8 mouse cellular contexts compared by ENCODE assay signal in the genomic region with DNA sequence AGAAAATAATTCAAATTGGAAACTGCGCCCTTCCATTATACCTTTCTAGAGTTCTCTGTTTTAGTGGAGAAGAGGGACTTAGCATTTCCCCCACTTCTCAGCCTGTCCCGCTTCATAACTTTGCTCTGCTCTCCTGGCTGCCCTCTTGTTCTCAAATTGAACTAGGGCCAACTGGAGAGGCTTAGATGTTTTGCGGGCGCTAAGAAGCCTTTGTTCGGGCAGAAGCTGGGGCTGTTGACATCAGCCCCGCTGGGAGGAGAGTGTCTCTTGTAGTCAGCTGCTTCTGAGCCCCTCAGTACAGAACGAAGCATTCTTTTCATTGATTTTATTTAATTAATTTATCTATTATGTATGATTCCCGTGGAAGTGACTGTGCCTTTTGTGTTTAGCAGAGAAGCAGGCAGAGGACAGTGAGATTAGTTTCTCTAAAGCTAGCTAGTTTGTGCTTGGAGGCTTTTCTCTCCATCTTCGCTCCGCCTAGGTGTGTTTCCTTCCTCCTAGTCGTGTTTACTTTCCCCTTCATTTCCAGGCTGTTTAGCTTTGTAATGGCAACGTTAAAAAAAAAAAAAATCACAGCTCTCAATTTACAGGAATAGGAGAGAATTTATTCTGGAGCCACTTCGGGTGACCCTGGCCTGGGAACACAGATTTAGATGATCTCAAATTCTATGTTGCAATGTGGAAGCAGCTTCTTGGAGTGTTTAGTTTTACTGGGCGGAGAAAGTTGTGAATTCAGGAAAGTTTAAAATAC. TPM values are rescaled to one million over a fixed set of nuclear protein-coding genes. Genes with fewer than 3 reads are reported as not detected.
DNase-seq lines count a peak whose midpoint lies in the region; ATAC-seq and TF ChIP-seq lines count a peak whose summit lies in the region.

No protein-coding gene starts in this region.

- H3K4me2 ChIP-seq in heart, embryonic 12.5 days, result peak overlapping the region; percentile 94
- H3K4me2 ChIP-seq in kidney, postnatal 0 days (ENCODE audit: low read length), result peak overlapping the region; percentile 96
- H3K4me2 ChIP-seq in stomach, embryonic 15.5 days, result peak overlapping the region; percentile 97

- no peak for TF ChIP-seq CTCF in cortical plate, adult 2 months (IDR thresholded peaks at IDR 0.05; ENCODE audit: extremely low read depth, insufficient read depth, low read length)
- TF ChIP-seq CTCF in kidney, postnatal 0 days (IDR thresholded peaks at IDR 0.05; ENCODE audit: low read depth), result no peak

- DNase-seq in kidney, postnatal 0 days (ENCODE audit: low spot score), result no peak
- DNase-seq in lung, postnatal 10 days, result peak; percentile 51

- H3K4me3 ChIP-seq in megakaryocyte, embryonic 14.5 days (replicated peaks), result peak overlapping the region; percentile 89
- peak overlapping the region; percentile 84 for H3K4me3 ChIP-seq in cortical plate, adult 2 months (ENCODE audit: insufficient read depth, low read length)
- H3K4me3 ChIP-seq in heart, embryonic 12.5 days, result peak overlapping the region; percentile 72
- peak overlapping the region; percentile 83 for H3K4me3 ChIP-seq in kidney, postnatal 0 days (replicated peaks; ENCODE audit: low read depth, low read length)
- peak overlapping the region; percentile 64 for H3K4me3 ChIP-seq in stomach, embryonic 15.5 days (replicated peaks)

- no peak for ATAC-seq in megakaryocyte, adult 5-6 weeks (ENCODE audit: poor library complexity, severe bottlenecking)
- ATAC-seq in heart, embryonic 12.5 days (ENCODE audit: insufficient number of reproducible peaks, low FRiP score), result no peak
- no peak for ATAC-seq in kidney, postnatal 0 days (replicated peaks; ENCODE audit: low FRiP score, low read depth)
- ATAC-seq in stomach, embryonic 15.5 days (ENCODE audit: insufficient read depth, low FRiP score, low read depth), result no peak
- no peak for ATAC-seq in erythroblast, adult 5-6 weeks (replicated peaks; ENCODE audit: low FRiP score, poor library complexity, severe bottlenecking)

- H3K27ac ChIP-seq in cortical plate, adult 2 months (ENCODE audit: insufficient read depth, low read length), result peak overlapping the region; percentile 87
- H3K27ac ChIP-seq in heart, embryonic 12.5 days (ENCODE audit: poor library complexity, severe bottlenecking), result peak overlapping the region; percentile 83
- peak overlapping the region; percentile 87 for H3K27ac ChIP-seq in kidney, postnatal 0 days
- peak overlapping the region; percentile 81 for H3K27ac ChIP-seq in stomach, embryonic 15.5 days

- H3K36me3 ChIP-seq in megakaryocyte, embryonic 14.5 days (replicated peaks; ENCODE audit: low read length), result no peaks in the 10 kb centered on the region
- no peaks in the 10 kb centered on the region for H3K36me3 ChIP-seq in heart, embryonic 12.5 days
- no peaks in the 10 kb centered on the region for H3K36me3 ChIP-seq in kidney, postnatal 0 days (ENCODE audit: insufficient read depth, low read length)
- no peaks in the 10 kb centered on the region for H3K36me3 ChIP-seq in stomach, embryonic 15.5 days

- peaks cover 33% of the 10 kb centered on the region for H3K4me1 ChIP-seq in megakaryocyte, embryonic 14.5 days
- H3K4me1 ChIP-seq in cortical plate, adult 2 months (ENCODE audit: control insufficient read depth, insufficient read depth, low read length), result peaks cover 3% of the 10 kb centered on the region; the same call in 1 of the 2 replicates
- H3K4me1 ChIP-seq in heart, embryonic 12.5 days (replicated peaks), result peaks cover 41% of the 10 kb centered on the region
- peaks cover 20% of the 10 kb centered on the region for H3K4me1 ChIP-seq in kidney, postnatal 0 days (replicated peaks; ENCODE audit: insufficient read depth, low read length)
- H3K4me1 ChIP-seq in stomach, embryonic 15.5 days, result peaks cover 14% of the 10 kb centered on the region; the same call in 1 of the 2 replicates

- H3K9ac ChIP-seq in heart, embryonic 12.5 days, result peak overlapping the region; percentile 86
- H3K9ac ChIP-seq in kidney, postnatal 0 days (ENCODE audit: low read depth, low read length), result peak overlapping the region; percentile 84
- H3K9ac ChIP-seq in stomach, embryonic 15.5 days, result no peak overlapping the region

- TF ChIP-seq POLR2A in cortical plate, adult 2 months (IDR thresholded peaks at IDR 0.05; ENCODE audit: extremely low read depth, insufficient read depth, low read length), result 0 out of 2 replicates have a peak, but pooled peaks have one; percentile 3

- H3K27me3 ChIP-seq in megakaryocyte, embryonic 14.5 days (replicated peaks), result peaks cover 82% of the 10 kb centered on the region
- H3K27me3 ChIP-seq in heart, embryonic 12.5 days (replicated peaks), result peaks cover 15% of the 10 kb centered on the region; the same call in 1 of the 2 replicates
- no peaks in the 10 kb centered on the region for H3K27me3 ChIP-seq in kidney, postnatal 0 days (ENCODE audit: insufficient read depth, low read length)
- H3K27me3 ChIP-seq in stomach, embryonic 15.5 days (replicated peaks), result no peaks in the 10 kb centered on the region

- 17% methylated on average over 14 of the region's 14 CpGs for WGBS in heart, embryonic 12.5 days
- whole genome bisulfite sequencing in kidney, postnatal 0 days, result 14% methylated on average over 14 of the region's 14 CpGs
- 7% methylated on average over 14 of the region's 14 CpGs for WGBS in stomach, embryonic 15.5 days

- H3K9me3 ChIP-seq in megakaryocyte, embryonic 14.5 days, result no peaks in the 10 kb centered on the region
- H3K9me3 ChIP-seq in heart, embryonic 12.5 days (replicated peaks), result no peaks in the 10 kb centered on the region
- no peaks in the 10 kb centered on the region for H3K9me3 ChIP-seq in kidney, postnatal 0 days (replicated peaks; ENCODE audit: low read length)
- H3K9me3 ChIP-seq in stomach, embryonic 15.5 days, result no peaks in the 10 kb centered on the region

RNA-seq across cellular contexts. Expression of a gene that starts 2.2 kb away (rescaled TPM):
- not detected in 2 replicates for polyA plus RNA-seq in megakaryocyte, embryonic 14.5 days (2012; ENCODE audit: insufficient read depth, low replicate concordance)
- 2.4 and 2.8 TPM in 2 replicates for total RNA-seq in megakaryocyte, adult 5-6 weeks (2015)
- 2.3 and 3.3 TPM in 2 replicates for total RNA-seq in megakaryocyte, adult 5-6 weeks (2017)
- polyA plus RNA-seq in cortical plate, adult 2 months (2012; rRNA removed), result 13.3 and 13.5 TPM in 2 replicates
- 18.9 and 21.9 TPM in 2 replicates for polyA plus RNA-seq in heart, embryonic 12.5 days (2016; fragmentation: Nextera tagmentation; extraction: Ambion mirVana)
- 24.5 and 28.6 TPM in 2 replicates for polyA plus RNA-seq in kidney, postnatal 0 days (2015; fragmentation: Nextera tagmentation; extraction: Ambion mirVana)
- polyA plus RNA-seq in stomach, embryonic 15.5 days (2015; fragmentation: Nextera tagmentation; extraction: Ambion mirVana), result 16.3 and 18.0 TPM in 2 replicates
- total RNA-seq in erythroblast, adult 5-6 weeks (2015; ENCODE audit: low replicate concordance), result 0.77 and 0.84 TPM in 2 replicates
- total RNA-seq in erythroblast, adult 5-6 weeks (2017; ENCODE audit: low replicate concordance), result 1.1 and 1.4 TPM in 2 replicates

Comparison
In these comparisons a context has a peak if more than half of its experiments do, and no peak if none do; other contexts are left out.
1. RNA of a gene that starts 2.2 kb away (polyA plus RNA-seq): 24.5 to 28.6 TPM in kidney, postnatal 0 days, 18.9 to 21.9 TPM in heart, embryonic 12.5 days, 16.3 to 18.0 TPM in stomach, embryonic 15.5 days and 13.3 to 13.5 TPM in cortical plate, adult 2 months; not detected in megakaryocyte, embryonic 14.5 days; every median in the first group is over 10 times any median in the second.
2. Peak in every context shown above with its lines, with median percentiles within 50 percentile points of each other: H3K4me3 ChIP-seq, H3K27ac ChIP-seq and H3K4me2 ChIP-seq.